Mouse (Mus musculus) stomach, postnatal 0 days (tissue): ENCODE measurements at regions not wholly inside any gene's neighbourhood (a gene's known extent, or its start where the extent isn't known, plus 50 kb on each side); places are given as distances from the start of the nearest gene placed in this dataset.

Experiments
- CTCF ChIP-seq: IDR thresholded peaks from 2 replicates; pipeline ENCODE4 v1.5.1; 2016; ENCODE audit warnings: antibody characterized with exemption, low read depth, mild to moderate bottlenecking, moderate library complexity
- EP300 ChIP-seq: optimal IDR thresholded peaks from 2 replicates; pipeline ENCODE3; 2016; ENCODE audit warnings: antibody characterized with exemption

DNA sequence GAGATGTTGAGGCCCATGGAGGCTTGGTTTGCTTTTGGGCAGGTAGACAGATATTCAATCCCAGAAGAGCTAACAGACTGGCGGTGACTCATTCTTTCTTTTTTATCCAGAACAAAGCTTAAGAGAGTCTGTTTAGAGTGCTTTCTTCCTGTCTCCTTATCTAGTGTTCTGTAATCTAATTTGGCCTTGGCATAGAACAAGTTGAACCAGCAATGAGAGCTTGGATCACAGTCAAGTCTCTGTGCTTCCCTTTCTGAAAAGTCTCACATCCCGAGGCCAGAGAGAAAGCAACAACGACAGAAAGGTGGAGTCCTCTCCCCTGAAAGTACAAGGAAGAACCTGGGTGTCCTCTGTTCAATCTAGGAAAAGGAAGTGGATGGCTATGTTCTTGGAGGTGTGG lies 401.2 kb upstream of the Etaa1 start:
- TF ChIP-seq CTCF: no peak
- no peak for TF ChIP-seq EP300
